In the genomic region with DNA sequence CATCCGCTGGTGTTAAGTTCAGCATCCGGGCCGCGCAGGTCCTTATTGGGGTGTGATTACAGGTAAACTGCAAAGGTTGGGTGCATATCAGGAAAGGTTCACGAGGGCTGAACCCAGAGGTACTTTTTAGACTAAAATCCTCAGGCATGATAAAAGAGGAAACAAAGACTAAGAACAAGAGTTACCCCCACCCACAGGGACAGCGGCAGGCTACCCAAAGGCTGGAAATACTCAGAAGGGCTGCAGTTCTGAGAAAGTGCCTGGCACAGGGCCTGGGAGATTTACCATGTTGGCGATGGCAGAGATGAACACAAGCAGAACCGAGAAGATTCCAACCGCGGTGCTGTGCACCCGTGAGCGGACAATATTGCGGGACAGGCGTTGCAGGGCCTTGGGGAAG, we compare ENCODE assay signal across 21 mouse cellular contexts. TPM values are rescaled to one million over a fixed set of nuclear protein-coding genes. Genes with fewer than 3 reads are reported as not detected.
"Had no signal": no experiment of that assay in that cellular context is flagged by ENCODE, and none has a peak within 500 bp of the region (broad histone marks: within the 10 kb centered on the region; RNA-seq: fewer than 3 reads in every experiment).

No protein-coding gene starts in this region.

- H3K4me1 ChIP-seq: midbrain, embryonic 10.5 days had no signal

- H3K4me3 ChIP-seq: midbrain, embryonic 10.5 days; midbrain, embryonic 12.5 days; myocyte; neural tube, embryonic 13.5 days; neural tube, embryonic 15.5 days; stomach, embryonic 15.5 days had no signal

- H3K27me3 ChIP-seq: midbrain, embryonic 12.5 days; neural tube, embryonic 13.5 days; neural tube, embryonic 15.5 days; stomach, embryonic 15.5 days had no signal

- DNase-seq: lung, adult 18-20 months; lung, embryonic 14.5 days; lung, postnatal 10 days; lung, postnatal 4 days; midbrain, embryonic 14.5 days; right cerebral cortex, postnatal 14 days; thymus, adult 2 months; thymus, postnatal 25 days; thymus, postnatal 4 days had no signal

- ATAC-seq: midbrain, embryonic 16.5 days had no signal

- H3K27ac ChIP-seq: midbrain, embryonic 10.5 days; midbrain, embryonic 12.5 days; neural tube, embryonic 13.5 days; neural tube, embryonic 15.5 days; stomach, embryonic 15.5 days; stomach, postnatal 0 days had no signal

- H3K9me3 ChIP-seq: midbrain, embryonic 10.5 days; midbrain, embryonic 12.5 days; neural tube, embryonic 13.5 days; neural tube, embryonic 15.5 days; stomach, embryonic 15.5 days had no signal

- H3K9ac ChIP-seq: lung, embryonic 14.5 days; midbrain, embryonic 12.5 days; neural tube, embryonic 13.5 days; neural tube, embryonic 15.5 days; stomach, embryonic 15.5 days had no signal

- H3K4me2 ChIP-seq: lung, embryonic 14.5 days; midbrain, embryonic 12.5 days; neural tube, embryonic 13.5 days; neural tube, embryonic 15.5 days; stomach, embryonic 15.5 days had no signal

RNA-seq across cellular contexts. Expression of a gene that starts 25.8 kb away (rescaled TPM):
- polyA plus RNA-seq: lung, embryonic 14.5 days; lung, embryonic 16.5 days; midbrain, embryonic 10.5 days; midbrain, embryonic 12.5 days; midbrain, embryonic 14.5 days; midbrain, embryonic 16.5 days; neural tube, embryonic 11.5 days; neural tube, embryonic 13.5 days; neural tube, embryonic 15.5 days; spleen, adult 2 months; stomach, embryonic 15.5 days; urinary bladder, adult 2 months had no signal
